Mouse (Mus musculus): Measurements from ENCODE around the gene Hmgb2. TPM values are rescaled to one million over a fixed set of nuclear protein-coding genes. Genes with fewer than 3 reads are reported as not detected.

The Hmgb2 gene
- polyA plus RNA-seq (2011; ENCODE audit: insufficient read length, low read depth, missing spikeins): 26.8 and 35.4 TPM in 2 replicates

DNA sequence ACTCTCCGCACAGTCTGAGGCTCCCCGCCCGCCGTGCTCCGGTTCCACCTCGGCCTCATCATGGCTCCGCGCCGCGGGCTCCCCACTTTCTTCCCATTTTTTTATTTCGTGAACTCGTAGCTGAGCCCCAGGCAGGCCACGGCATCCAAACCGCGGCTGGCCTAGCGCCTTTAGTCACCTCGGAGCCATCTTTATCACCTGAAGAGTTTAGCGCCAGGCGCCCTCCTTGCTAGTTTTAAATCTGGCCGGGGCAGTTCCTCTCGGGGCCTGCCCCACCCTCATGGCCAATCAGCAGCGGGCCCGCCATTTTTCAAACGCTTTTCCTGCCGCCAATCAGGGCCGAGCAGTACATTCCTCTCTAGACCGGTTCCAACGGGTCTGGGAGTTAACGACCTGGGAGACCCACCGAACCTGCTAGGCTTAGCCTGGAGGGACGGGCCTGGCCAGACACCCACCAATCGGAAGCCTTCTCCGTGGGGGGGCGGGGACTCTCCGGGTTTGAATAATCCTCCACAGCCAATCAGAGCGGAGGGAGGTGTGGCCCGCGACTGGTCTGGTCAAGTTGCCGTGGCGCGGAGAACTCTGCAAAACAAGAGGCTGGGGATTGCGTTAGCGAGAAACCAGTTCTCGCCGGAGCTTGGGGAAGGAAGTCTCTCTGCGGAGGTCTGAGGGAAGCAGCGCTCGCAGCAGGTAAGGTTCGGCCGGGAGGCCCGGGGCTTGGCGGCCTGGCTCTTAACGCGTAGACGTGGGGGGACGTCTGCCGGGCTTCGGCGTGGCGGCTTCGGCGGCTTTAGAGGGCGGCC lies at the start of gene Hmgb2:
Gene Hmgb2 (plus strand): TSS at position 592 of the 803 bp plus-strand sequence.
- TF ChIP-seq POLR2A (IDR thresholded peaks at IDR 0.05; ENCODE audit: low read depth, low read length): peak; percentile 91
- TF ChIP-seq CTCF (IDR thresholded peaks at IDR 0.05; ENCODE audit: borderline replicate concordance, insufficient read depth, low read length): no peak
- Histone ChIP-seq H3K4me3 (ENCODE audit: insufficient read depth, low read length) (peak within 1 kb of the TSS; percentile 85), H3K27ac (ENCODE audit: insufficient read depth, low read length) (peak within 1 kb of the TSS; percentile 93), H3K4me1 (ENCODE audit: control insufficient read depth, insufficient read depth, low read length) (no peaks in the 10 kb centered on the region)

DNA sequence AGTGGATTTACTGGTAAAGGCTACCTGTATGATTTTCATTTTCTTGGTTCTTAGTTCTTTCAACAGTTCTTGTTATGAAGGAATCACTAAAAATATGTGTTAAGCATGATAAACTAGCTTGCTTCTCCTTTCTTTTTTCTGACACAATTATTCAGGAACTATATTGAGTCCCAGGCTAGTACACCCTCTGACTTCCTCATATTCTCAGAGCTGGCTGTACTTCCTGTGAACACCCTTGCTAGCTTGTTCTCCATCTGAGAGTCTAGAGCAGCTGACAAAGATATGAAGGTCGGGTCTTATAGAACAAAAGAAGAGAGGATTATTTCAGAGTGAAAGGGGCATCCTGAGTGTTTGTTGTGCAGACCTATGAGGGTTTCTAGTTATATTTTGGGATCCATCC lies 48.9 kb upstream of the Hmgb2 start:
- no peak for TF ChIP-seq POLR2A (IDR thresholded peaks at IDR 0.05; ENCODE audit: low read depth, low read length)
- TF ChIP-seq CTCF (IDR thresholded peaks at IDR 0.05; ENCODE audit: borderline replicate concordance, insufficient read depth, low read length): no peak
- no peaks in the 10 kb centered on the region for H3K4me1 ChIP-seq (ENCODE audit: control insufficient read depth, insufficient read depth, low read length)
- H3K4me3 ChIP-seq (ENCODE audit: insufficient read depth, low read length): no peak overlapping the region
- H3K27ac ChIP-seq (ENCODE audit: insufficient read depth, low read length): no peak overlapping the region

DNA sequence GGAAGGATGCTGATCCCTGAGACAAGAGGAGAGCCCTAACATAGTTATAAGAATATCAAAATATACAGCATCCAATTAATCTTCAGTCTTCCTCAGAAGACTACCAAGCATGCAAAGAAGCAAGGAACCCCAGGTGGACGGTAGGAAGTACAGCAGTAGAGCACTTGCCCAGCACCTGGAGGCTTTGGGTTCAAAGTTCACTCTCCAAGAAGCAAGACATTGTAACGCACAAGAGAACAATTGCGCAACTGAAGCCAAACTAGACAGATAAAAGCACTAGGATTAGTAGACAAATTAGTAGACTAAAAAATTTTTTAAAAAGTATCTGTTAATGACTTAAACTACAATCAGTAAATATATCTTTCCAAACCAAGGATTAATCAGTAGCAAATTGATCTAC lies 48.0 kb upstream of the Hmgb2 start:
- Histone ChIP-seq H3K4me3 (ENCODE audit: insufficient read depth, low read length) (no peak overlapping the region), H3K4me1 (ENCODE audit: control insufficient read depth, insufficient read depth, low read length) (no peaks in the 10 kb centered on the region), H3K27ac (ENCODE audit: insufficient read depth, low read length) (no peak overlapping the region)
- TF ChIP-seq POLR2A (IDR thresholded peaks at IDR 0.05; ENCODE audit: low read depth, low read length): no peak
- TF ChIP-seq CTCF (IDR thresholded peaks at IDR 0.05; ENCODE audit: borderline replicate concordance, insufficient read depth, low read length): no peak

DNA sequence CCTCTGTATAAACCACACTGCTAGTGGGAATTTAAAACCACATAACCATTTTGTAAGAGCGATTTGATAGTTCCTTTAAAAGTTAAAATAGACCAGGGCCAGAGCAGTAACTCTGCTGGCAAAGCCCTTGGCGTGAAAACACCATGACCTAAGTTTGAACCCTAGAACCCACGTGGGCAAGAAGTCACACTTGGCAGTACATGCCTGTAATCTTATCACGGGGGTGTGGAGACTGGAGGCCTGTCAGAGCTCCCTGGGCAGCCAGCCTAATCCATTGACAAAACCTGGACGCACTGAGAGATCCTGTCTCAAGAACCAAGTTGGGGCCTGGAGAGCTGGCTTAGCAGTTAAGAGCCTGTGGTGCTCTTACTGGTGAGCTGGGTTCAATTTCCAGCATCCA lies 43.1 kb upstream of the Hmgb2 start:
- Histone ChIP-seq H3K27ac (ENCODE audit: insufficient read depth, low read length) (no peak overlapping the region), H3K4me1 (ENCODE audit: control insufficient read depth, insufficient read depth, low read length) (no peaks in the 10 kb centered on the region), H3K4me3 (ENCODE audit: insufficient read depth, low read length) (no peak overlapping the region)
- no peak for TF ChIP-seq CTCF (IDR thresholded peaks at IDR 0.05; ENCODE audit: borderline replicate concordance, insufficient read depth, low read length)
- no peak for TF ChIP-seq POLR2A (IDR thresholded peaks at IDR 0.05; ENCODE audit: low read depth, low read length)

DNA sequence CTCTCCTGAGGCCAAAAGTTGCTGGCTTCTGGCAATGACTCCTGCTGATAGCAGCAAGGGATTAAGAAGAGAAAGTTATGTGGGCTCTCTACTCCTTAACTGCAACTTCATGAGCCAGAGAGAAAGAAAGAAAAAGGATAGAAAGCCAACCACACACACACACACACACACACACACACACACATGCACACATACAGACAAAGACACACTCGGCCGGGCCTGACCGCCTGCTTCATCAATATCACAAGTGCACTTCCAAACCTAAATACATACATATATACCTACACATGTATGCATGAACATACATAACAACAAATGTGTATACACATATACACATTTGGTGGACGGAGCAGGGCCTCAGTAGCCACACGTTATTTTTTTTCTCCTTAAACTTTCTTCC lies 40.8 kb upstream of the Hmgb2 start:
- TF ChIP-seq POLR2A (IDR thresholded peaks at IDR 0.05; ENCODE audit: low read depth, low read length) (no peak), CTCF (IDR thresholded peaks at IDR 0.05; ENCODE audit: borderline replicate concordance, insufficient read depth, low read length) (no peak)
- Histone ChIP-seq H3K4me3 (ENCODE audit: insufficient read depth, low read length) (no peak overlapping the region), H3K4me1 (ENCODE audit: control insufficient read depth, insufficient read depth, low read length) (no peaks in the 10 kb centered on the region), H3K27ac (ENCODE audit: insufficient read depth, low read length) (no peak overlapping the region)

DNA sequence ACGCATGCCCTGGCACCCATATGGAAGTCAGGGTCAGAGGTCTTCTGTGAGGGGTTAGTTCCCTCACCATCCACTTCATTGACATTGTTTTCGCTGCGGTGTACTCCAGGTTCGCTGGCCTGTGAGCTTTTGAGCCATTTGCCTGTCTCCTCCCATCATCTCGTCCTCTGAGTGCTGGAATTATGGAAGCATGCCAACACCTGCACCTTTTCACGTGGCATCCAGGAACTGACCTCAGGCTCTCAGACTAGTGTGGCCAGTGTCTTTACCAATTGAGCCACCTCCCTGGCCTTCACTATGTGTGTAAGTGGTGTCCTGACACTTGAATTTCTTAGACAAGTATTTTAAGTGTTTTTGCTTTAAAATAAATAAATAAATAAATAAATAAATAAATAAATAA lies 38.0 kb upstream of the Hmgb2 start:
- no peak for TF ChIP-seq CTCF (IDR thresholded peaks at IDR 0.05; ENCODE audit: borderline replicate concordance, insufficient read depth, low read length)
- no peak for TF ChIP-seq POLR2A (IDR thresholded peaks at IDR 0.05; ENCODE audit: low read depth, low read length)
- Histone ChIP-seq H3K4me1 (ENCODE audit: control insufficient read depth, insufficient read depth, low read length) (no peaks in the 10 kb centered on the region), H3K4me3 (ENCODE audit: insufficient read depth, low read length) (no peak overlapping the region), H3K27ac (ENCODE audit: insufficient read depth, low read length) (no peak overlapping the region)

DNA sequence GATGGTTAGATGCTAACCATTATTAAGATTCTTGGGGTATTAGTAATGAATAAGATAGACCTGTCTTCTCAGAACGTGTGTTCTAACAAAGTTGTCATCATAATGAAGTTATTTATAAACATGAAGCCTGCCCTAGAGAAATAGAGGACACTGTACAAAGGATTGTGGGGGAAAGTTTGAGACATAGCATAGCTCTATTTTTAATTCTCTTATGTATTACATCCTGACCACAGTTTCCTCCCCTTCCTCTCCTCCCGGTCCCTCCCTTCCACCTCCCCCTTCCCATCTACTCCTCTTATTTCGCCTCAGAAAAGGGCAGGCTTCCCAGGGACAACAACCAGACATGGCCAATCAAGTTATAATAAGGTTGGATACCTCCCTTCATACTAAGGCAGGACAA lies 33.3 kb upstream of the Hmgb2 start:
- TF ChIP-seq CTCF (IDR thresholded peaks at IDR 0.05; ENCODE audit: borderline replicate concordance, insufficient read depth, low read length) (no peak), POLR2A (IDR thresholded peaks at IDR 0.05; ENCODE audit: low read depth, low read length) (no peak)
- no peak overlapping the region for H3K4me3 ChIP-seq (ENCODE audit: insufficient read depth, low read length)
- no peak overlapping the region for H3K27ac ChIP-seq (ENCODE audit: insufficient read depth, low read length)

DNA sequence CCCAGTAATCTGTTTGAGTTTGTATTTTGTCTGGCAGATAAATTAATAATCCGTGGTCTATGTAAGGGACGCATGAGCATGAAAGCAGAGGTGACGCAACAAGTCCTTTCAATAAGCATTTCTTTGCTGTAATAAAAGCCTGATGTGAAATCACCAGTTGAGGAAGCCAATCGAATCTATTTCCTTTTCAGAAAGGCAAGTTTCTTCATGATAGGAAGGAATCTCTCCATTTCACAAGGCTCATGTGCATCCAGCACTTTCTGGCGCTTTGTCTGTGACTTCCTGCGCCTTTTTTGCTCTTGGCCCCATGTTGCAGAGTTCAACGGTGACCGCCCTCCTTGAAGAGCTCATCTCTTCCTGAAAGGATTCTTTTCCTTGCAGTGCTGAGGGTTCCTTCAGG lies 32.0 kb upstream of the Hmgb2 start:
- TF ChIP-seq POLR2A (IDR thresholded peaks at IDR 0.05; ENCODE audit: low read depth, low read length) (no peak), CTCF (IDR thresholded peaks at IDR 0.05; ENCODE audit: borderline replicate concordance, insufficient read depth, low read length) (no peak)
- H3K4me3 ChIP-seq (ENCODE audit: insufficient read depth, low read length): no peak overlapping the region
- H3K27ac ChIP-seq (ENCODE audit: insufficient read depth, low read length): no peak overlapping the region
- H3K4me1 ChIP-seq (ENCODE audit: control insufficient read depth, insufficient read depth, low read length): no peaks in the 10 kb centered on the region

More for the DNA sequence above, 33.3 kb upstream of the Hmgb2 start:
- H3K4me1 ChIP-seq (ENCODE audit: control insufficient read depth, insufficient read depth, low read length): no peaks in the 10 kb centered on the region

DNA sequence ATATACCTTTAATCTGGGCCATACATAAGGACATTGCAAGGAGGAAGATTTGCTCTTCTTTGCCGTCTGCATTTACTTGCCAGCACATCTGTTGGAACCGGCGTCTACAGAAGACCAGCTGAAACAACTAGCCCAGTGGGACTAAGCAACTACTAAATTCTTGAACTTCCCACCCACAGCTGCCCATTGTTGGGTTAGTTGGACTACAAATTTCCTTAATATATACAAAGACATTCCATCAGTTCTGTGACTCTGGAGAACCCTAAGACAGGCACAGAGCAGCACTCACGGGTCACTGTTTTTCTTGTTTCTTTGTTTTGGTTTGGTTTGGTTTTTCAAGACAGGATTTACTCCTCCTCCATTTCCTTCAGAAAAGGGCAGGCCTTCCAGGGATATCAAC lies 31.1 kb upstream of the Hmgb2 start:
- TF ChIP-seq CTCF (IDR thresholded peaks at IDR 0.05; ENCODE audit: borderline replicate concordance, insufficient read depth, low read length) (no peak), POLR2A (IDR thresholded peaks at IDR 0.05; ENCODE audit: low read depth, low read length) (no peak)
- Histone ChIP-seq H3K27ac (ENCODE audit: insufficient read depth, low read length) (no peak overlapping the region), H3K4me1 (ENCODE audit: control insufficient read depth, insufficient read depth, low read length) (peaks cover 4% of the 10 kb centered on the region), H3K4me3 (ENCODE audit: insufficient read depth, low read length) (no peak overlapping the region)
